Mouse (Mus musculus): Measurements from ENCODE around the gene Topbp1. TPM values are rescaled to one million over a fixed set of nuclear protein-coding genes. Genes with fewer than 3 reads are reported as not detected.

Topbp1 gene
- polyA plus RNA-seq, 1 experiment from 2014 or later = 20.6 TPM

- Histone ChIP-seq H3K4me3 (no peak overlapping the region), H3K9me3 (no peaks in the 10 kb centered on the region), H3K27ac (replicated peaks) (no peak overlapping the region), H3K9ac (no peak overlapping the region), H3K36me3 (no peaks in the 10 kb centered on the region), H3K4me1 (replicated peaks) (peaks cover 2% of the 10 kb centered on the region), H3K27me3 (no peaks in the 10 kb centered on the region), H3K4me2 (no peak overlapping the region)
- 88% methylated on average over 11 of the region's 11 CpGs for WGBS
- ATAC-seq (ENCODE audit: low read depth) = no peak
Observed at GRCm38 (mm10) chr9:103393256-103393655, 88.2 kb downstream of the Topbp1 start.

- Histone ChIP-seq H3K9ac (no peak overlapping the region), H3K27ac (replicated peaks) (peak overlapping the region; percentile 23; the same call in 1 of the 2 replicates), H3K9me3 (no peaks in the 10 kb centered on the region; the same call in 1 of the 2 replicates), H3K4me3 (no peak overlapping the region), H3K36me3 (no peaks in the 10 kb centered on the region), H3K4me1 (replicated peaks) (peaks cover 13% of the 10 kb centered on the region), H3K27me3 (no peaks in the 10 kb centered on the region), H3K4me2 (peak overlapping the region; percentile 7; the same call in 1 of the 2 replicates)
- ATAC-seq (ENCODE audit: low read depth) = peak; percentile 84
- 46% methylated on average over 21 of the region's 21 CpGs for WGBS
Observed at GRCm38 (mm10) chr9:103398509-103399157, 93.6 kb downstream of the Topbp1 start.

Other genes starting within 250 kb of the Topbp1 start
- 82.5 and 86.2 TPM in 2 replicates for gene Rab6b, start 193.4 kb upstream of the Topbp1 start, polyA plus RNA-seq (2015; fragmentation: Nextera tagmentation; extraction: Ambion mirVana)
- gene Srprb, start 103.1 kb upstream of the Topbp1 start, polyA plus RNA-seq (2015; fragmentation: Nextera tagmentation; extraction: Ambion mirVana) = 51.5 and 56.3 TPM in 2 replicates
- gene Gm20425, start 74.9 kb upstream of the Topbp1 start, polyA plus RNA-seq (2015; fragmentation: Nextera tagmentation; extraction: Ambion mirVana) = 3.0 and 3.5 TPM in 2 replicates
- gene Trf, start 74.8 kb upstream of the Topbp1 start, polyA plus RNA-seq (2015; fragmentation: Nextera tagmentation; extraction: Ambion mirVana) = 27.1 and 41.0 TPM in 2 replicates
- gene 1300017J02Rik, start 133 bp upstream of the Topbp1 start, polyA plus RNA-seq (2015; fragmentation: Nextera tagmentation; extraction: Ambion mirVana) = 1.4 and 1.6 TPM in 2 replicates
- 78.1 and 88.3 TPM in 2 replicates for gene Cdv3, start 60.6 kb downstream of the Topbp1 start, polyA plus RNA-seq (2015; fragmentation: Nextera tagmentation; extraction: Ambion mirVana)
- gene Bfsp2, start 175.2 kb downstream of the Topbp1 start, polyA plus RNA-seq (2015; fragmentation: Nextera tagmentation; extraction: Ambion mirVana) = 1.2 and 1.5 TPM in 2 replicates

Measured in neural tube, embryonic 13.5 days (tissue).